In the genomic region with DNA sequence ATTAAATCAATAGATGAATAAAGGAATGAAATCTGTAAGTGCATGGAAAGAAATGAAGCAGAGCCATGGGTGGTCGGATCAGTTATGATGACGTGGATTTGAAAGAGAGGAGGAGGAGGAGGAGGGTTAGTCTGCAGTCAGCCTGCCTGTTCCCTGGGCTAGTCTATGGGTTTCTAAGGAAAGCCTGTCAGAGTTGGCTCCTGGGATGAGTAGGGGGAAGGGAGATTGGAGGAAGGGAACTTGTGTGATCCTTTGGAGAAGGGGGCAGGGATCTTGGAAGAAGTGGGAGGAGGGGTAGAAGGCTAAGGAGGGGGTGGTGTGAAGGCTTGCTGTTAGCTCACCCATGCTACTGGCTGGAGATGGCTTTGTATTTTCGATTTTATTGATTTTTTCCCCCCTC, we compare ENCODE assay signal across 20 mouse cellular contexts. TPM values are rescaled to one million over a fixed set of nuclear protein-coding genes. Genes with fewer than 3 reads are reported as not detected.
"Had no signal": no experiment of that assay in that cellular context is flagged by ENCODE, and none has a peak within 500 bp of the region (broad histone marks: within the 10 kb centered on the region; RNA-seq: fewer than 3 reads in every experiment).

No protein-coding gene starts in this region.

- H3K9ac ChIP-seq: kidney, embryonic 15.5 days; limb, embryonic 12.5 days; limb, embryonic 15.5 days; liver, embryonic 15.5 days; lung, embryonic 15.5 days; midbrain, embryonic 12.5 days had no signal

- H3K4me3 ChIP-seq: kidney, embryonic 15.5 days; limb, embryonic 12.5 days; limb, embryonic 15.5 days; liver, embryonic 15.5 days; lung, embryonic 15.5 days; megakaryocyte, embryonic 14.5 days; midbrain, embryonic 12.5 days had no signal

- H3K4me1 ChIP-seq: kidney, embryonic 15.5 days; limb, embryonic 12.5 days; limb, embryonic 15.5 days; liver, embryonic 15.5 days; lung, embryonic 15.5 days; megakaryocyte, embryonic 14.5 days had no signal

- H3K36me3 ChIP-seq: kidney, embryonic 15.5 days; liver, embryonic 15.5 days; lung, embryonic 15.5 days had no signal

- DNase-seq: kidney, adult 8-10 months; kidney, postnatal 10 days; kidney, postnatal 36 days; left cerebral cortex, postnatal 4 days; lung, adult 18-20 months; lung, postnatal 10 days; lung, postnatal 36 days; thymus, adult 18-20 months; thymus, postnatal 14 days had no signal

- H3K4me2 ChIP-seq: kidney, embryonic 15.5 days; limb, embryonic 12.5 days; limb, embryonic 15.5 days; liver, embryonic 11.5 days; liver, embryonic 15.5 days; lung, embryonic 15.5 days; midbrain, embryonic 12.5 days had no signal

- H3K9me3 ChIP-seq: kidney, embryonic 15.5 days; limb, embryonic 12.5 days; limb, embryonic 15.5 days; liver, embryonic 15.5 days; lung, embryonic 15.5 days; megakaryocyte, embryonic 14.5 days; midbrain, embryonic 12.5 days had no signal

- H3K27ac ChIP-seq: kidney, embryonic 15.5 days; limb, embryonic 12.5 days; limb, embryonic 15.5 days; liver, embryonic 15.5 days; lung, embryonic 15.5 days; midbrain, embryonic 12.5 days had no signal

- H3K27me3 ChIP-seq: kidney, embryonic 15.5 days; limb, embryonic 12.5 days; limb, embryonic 15.5 days; liver, embryonic 15.5 days; lung, embryonic 15.5 days; megakaryocyte, embryonic 14.5 days; midbrain, embryonic 12.5 days had no signal

RNA-seq across cellular contexts. Expression of gene Rtl1, which starts 31.9 kb away (rescaled TPM):
- polyA plus RNA-seq: small intestine, adult 2 months; spleen, adult 2 months; testis, adult 2 months had no signal
